ENCODE assay signal across 10 mouse cellular contexts in the genomic region with DNA sequence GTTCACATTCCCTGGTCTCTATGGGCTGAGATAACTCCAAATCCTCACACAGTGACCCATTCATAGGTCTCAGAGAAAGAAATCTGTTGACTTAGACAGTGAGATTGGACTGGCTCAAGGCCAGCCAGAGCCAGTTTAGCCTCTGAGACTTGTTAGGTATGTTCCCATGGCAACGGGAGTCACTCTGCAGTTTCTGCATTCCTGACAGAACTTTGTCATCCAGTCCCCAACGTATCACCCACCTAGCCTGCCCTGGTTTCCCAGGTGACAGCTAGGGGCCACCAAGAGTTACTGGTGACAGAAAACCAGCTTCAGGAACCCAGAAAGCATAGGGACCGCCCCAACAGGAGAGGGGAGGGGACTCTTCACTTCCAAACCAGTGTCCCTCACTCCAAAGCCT. TPM values are rescaled to one million over a fixed set of nuclear protein-coding genes. Genes with fewer than 3 reads are reported as not detected.
DNase-seq lines count a peak whose midpoint lies in the region; ATAC-seq and TF ChIP-seq lines count a peak whose summit lies in the region.
"Had no signal": no experiment of that assay in that cellular context is flagged by ENCODE, and none has a peak within 500 bp of the region (broad histone marks: within the 10 kb centered on the region; RNA-seq: fewer than 3 reads in every experiment).

No protein-coding gene starts in this region.

- peak; percentile 32 for DNase-seq in heart, postnatal 0 days (ENCODE audit: low spot score)
- DNase-seq in heart, adult 2 months = no peak
- peak; percentile 20 for DNase-seq in A20 (ENCODE audit: low read depth, low spot score)
- peak; percentile 50 for DNase-seq in embryonic facial prominence, embryonic 10.5 days (ENCODE audit: low spot score)
- peak; percentile 63 to 67 for DNase-seq in kidney, postnatal 36 days
- DNase-seq in layer of hippocampus, postnatal 10 days (ENCODE audit: low spot score in 2 of 2) = no peak
- no peak for DNase-seq in layer of hippocampus, adult 2 months (ENCODE audit: low spot score in 2 of 2)
- no peak for DNase-seq in heart, postnatal 14 days

- no peak for TF ChIP-seq CTCF in heart, postnatal 0 days (IDR thresholded peaks at IDR 0.05; ENCODE audit: low read depth)
- TF ChIP-seq CTCF in heart, adult 2 months (IDR thresholded peaks at IDR 0.05) = no peak
- no peak for TF ChIP-seq CTCF in layer of hippocampus, adult 2 months (conservative IDR thresholded peaks at IDR 0.05)

- H3K9me3 ChIP-seq in heart, postnatal 0 days (replicated peaks; ENCODE audit: control insufficient read depth, low read length) = no peaks in the 10 kb centered on the region
- no peaks in the 10 kb centered on the region for H3K9me3 ChIP-seq in embryonic facial prominence, embryonic 10.5 days

- no peaks in the 10 kb centered on the region for H3K36me3 ChIP-seq in heart, postnatal 0 days (replicated peaks; ENCODE audit: control insufficient read depth, insufficient read depth, low read length)
- H3K36me3 ChIP-seq in heart, adult 2 months (ENCODE audit: control insufficient read depth, insufficient read depth, low read length) = no peaks in the 10 kb centered on the region
- H3K36me3 ChIP-seq in embryonic facial prominence, embryonic 10.5 days (replicated peaks) = no peaks in the 10 kb centered on the region

- intact Hi-C loops in heart, adult 2 months (cut with DNase I) = no loop called here
- intact Hi-C loops in heart, postnatal 14 days (cut with DNase I) = no loop called here

- no peak for TF ChIP-seq POLR2A in heart, adult 2 months (IDR thresholded peaks at IDR 0.05; ENCODE audit: insufficient read depth, low read depth, low read length)

- no peaks in the 10 kb centered on the region for H3K27me3 ChIP-seq in heart, postnatal 0 days (ENCODE audit: control insufficient read depth, insufficient read depth, low read length)
- no peaks in the 10 kb centered on the region for H3K27me3 ChIP-seq in heart, adult 2 months (ENCODE audit: control insufficient read depth, insufficient read depth, low read length)
- H3K27me3 ChIP-seq in embryonic facial prominence, embryonic 10.5 days (replicated peaks; ENCODE audit: low read depth, poor library complexity, severe bottlenecking) = peaks cover 11% of the 10 kb centered on the region; the same call in 1 of the 2 replicates

- H3K4me1 ChIP-seq in heart, postnatal 0 days (ENCODE audit: control insufficient read depth, insufficient read depth) = peaks cover 6% of the 10 kb centered on the region; the same call in 1 of the 2 replicates
- no peaks in the 10 kb centered on the region; the same call in 1 of the 2 replicates for H3K4me1 ChIP-seq in heart, adult 2 months (ENCODE audit: control insufficient read depth, insufficient read depth, low read length)
- H3K4me1 ChIP-seq in embryonic facial prominence, embryonic 10.5 days = peaks cover 42% of the 10 kb centered on the region

- no peak for ATAC-seq in heart, postnatal 0 days (ENCODE audit: insufficient read depth, low read depth)

- H3K27ac ChIP-seq in heart, postnatal 0 days (ENCODE audit: low read depth) = no peak overlapping the region
- H3K27ac ChIP-seq in heart, adult 2 months = no peak overlapping the region
- peak overlapping the region; percentile 31; the same call in 1 of the 2 replicates for H3K27ac ChIP-seq in embryonic facial prominence, embryonic 10.5 days (replicated peaks)
- H3K27ac ChIP-seq in layer of hippocampus, adult 2 months = no peak overlapping the region

- no peak overlapping the region for H3K4me2 ChIP-seq in heart, postnatal 0 days (ENCODE audit: low read depth, low read length)
- H3K4me2 ChIP-seq: heart, embryonic 11.5 days had no signal

- no peak overlapping the region for H3K4me3 ChIP-seq in heart, postnatal 0 days (ENCODE audit: low read depth, low read length)
- no peak overlapping the region for H3K4me3 ChIP-seq in heart, adult 2 months
- no peak overlapping the region for H3K4me3 ChIP-seq in embryonic facial prominence, embryonic 10.5 days
- H3K4me3 ChIP-seq in layer of hippocampus, adult 2 months = no peak overlapping the region

- TF ChIP-seq EP300 in heart, postnatal 0 days (IDR thresholded peaks at IDR 0.05; ENCODE audit: low read depth) = no peak
- no peak for TF ChIP-seq EP300 in heart, adult 2 months (IDR thresholded peaks at IDR 0.05; ENCODE audit: insufficient read depth, low read depth, low read length)

- no peaks in the 10 kb centered on the region for H3K79me2 ChIP-seq in heart, adult 2 months (replicated peaks; ENCODE audit: control insufficient read depth, insufficient read depth, low read length)

- 48% methylated on average over 3 of the region's 3 CpGs for WGBS in heart, postnatal 0 days
- 56% methylated on average over 3 of the region's 3 CpGs for WGBS in heart, adult 2 months
- WGBS in embryonic facial prominence, embryonic 10.5 days = 52% methylated on average over 3 of the region's 3 CpGs

- H3K9ac ChIP-seq in heart, postnatal 0 days (replicated peaks; ENCODE audit: low read depth, low read length) = no peak overlapping the region
- H3K9ac ChIP-seq in heart, adult 2 months (ENCODE audit: low read depth, low read length) = no peak overlapping the region

RNA-seq across cellular contexts. Expression of a gene that starts 9.4 kb away (rescaled TPM):
- total RNA-seq in heart, postnatal 0 days (2014; rRNA removed; ENCODE audit: low replicate concordance) = 19.0 and 110 TPM in 2 replicates
- polyA plus RNA-seq in heart, postnatal 0 days (2015; fragmentation: Nextera tagmentation; extraction: Ambion mirVana) = 7.2 and 10.0 TPM in 2 replicates
- 1 to 10 TPM; 1.7 TPM for total RNA-seq in heart, adult 2 months (2021)
- polyA plus RNA-seq in heart, adult 2 months (2012; rRNA removed) = 2.3 and 9.8 TPM in 2 replicates
- 86.3 and 91.9 TPM in 2 replicates for polyA plus RNA-seq in embryonic facial prominence, embryonic 10.5 days (2016; fragmentation: Nextera tagmentation; extraction: Ambion mirVana)
- total RNA-seq in layer of hippocampus, postnatal 10 days (2021) = under 1 TPM in 1 of 2 experiments, not detected in 1; 0.71 TPM
- total RNA-seq in layer of hippocampus, adult 2 months (2021) = under 1 TPM in 1 of 2 experiments, not detected in 1; 0.26 TPM
- 1 to 10 TPM; 4.2 to 7.0 TPM for total RNA-seq in heart, postnatal 14 days (2021)

RNA-seq across cellular contexts. Expression of a gene that starts 14.3 kb away (rescaled TPM):
- total RNA-seq in heart, postnatal 0 days (2014; rRNA removed; ENCODE audit: low replicate concordance) = 12.9 and 75.9 TPM in 2 replicates
- 15.0 and 15.3 TPM in 2 replicates for polyA plus RNA-seq in heart, postnatal 0 days (2015; fragmentation: Nextera tagmentation; extraction: Ambion mirVana)
- total RNA-seq in heart, adult 2 months (2021) = 1 to 10 TPM; 2.6 to 2.7 TPM
- polyA plus RNA-seq in heart, adult 2 months (2012; rRNA removed) = 2.7 and 6.7 TPM in 2 replicates
- polyA plus RNA-seq in embryonic facial prominence, embryonic 10.5 days (2016; fragmentation: Nextera tagmentation; extraction: Ambion mirVana) = 95.2 and 101 TPM in 2 replicates
- total RNA-seq in layer of hippocampus, postnatal 10 days (2021) = 1 to 10 TPM in 1 of 2 experiments, under 1 TPM in 1; 0.85 to 1.6 TPM
- total RNA-seq in layer of hippocampus, adult 2 months (2021) = under 1 TPM; 0.32 to 0.67 TPM
- 10 to 100 TPM in 1 of 2 experiments, 1 to 10 TPM in 1; 4.9 to 10.4 TPM for total RNA-seq in heart, postnatal 14 days (2021)

RNA-seq across cellular contexts. Expression of a gene that starts 59.6 kb away (rescaled TPM):
- not detected in 2 replicates for total RNA-seq in heart, postnatal 0 days (2014; rRNA removed; ENCODE audit: low replicate concordance)
- not detected in 2 replicates for polyA plus RNA-seq in heart, postnatal 0 days (2015; fragmentation: Nextera tagmentation; extraction: Ambion mirVana)
- total RNA-seq in heart, adult 2 months (2021) = under 1 TPM in 1 of 2 experiments, not detected in 1; 0.08 TPM
- polyA plus RNA-seq in heart, adult 2 months (2012; rRNA removed) = not detected in 2 replicates
- polyA plus RNA-seq in embryonic facial prominence, embryonic 10.5 days (2016; fragmentation: Nextera tagmentation; extraction: Ambion mirVana) = not detected in 2 replicates
- not detected for total RNA-seq in layer of hippocampus, postnatal 10 days (2021)
- not detected for total RNA-seq in layer of hippocampus, adult 2 months (2021)
- not detected for total RNA-seq in heart, postnatal 14 days (2021)
- polyA plus RNA-seq: heart, embryonic 11.5 days; limb, embryonic 11.5 days had no signal

RNA-seq across cellular contexts. Expression of a gene that starts 59.9 kb away (rescaled TPM):
- 109 and 110 TPM in 2 replicates for total RNA-seq in heart, postnatal 0 days (2014; rRNA removed; ENCODE audit: low replicate concordance)
- 40.6 and 46.0 TPM in 2 replicates for polyA plus RNA-seq in heart, postnatal 0 days (2015; fragmentation: Nextera tagmentation; extraction: Ambion mirVana)
- total RNA-seq in heart, adult 2 months (2021) = 100 to 1,000 TPM; 138 to 177 TPM
- polyA plus RNA-seq in heart, adult 2 months (2012; rRNA removed) = 50.7 and 87.9 TPM in 2 replicates
- 133 and 136 TPM in 2 replicates for polyA plus RNA-seq in embryonic facial prominence, embryonic 10.5 days (2016; fragmentation: Nextera tagmentation; extraction: Ambion mirVana)
- total RNA-seq in layer of hippocampus, postnatal 10 days (2021) = 100 to 1,000 TPM; 178 to 181 TPM
- 100 to 1,000 TPM; 196 to 199 TPM for total RNA-seq in layer of hippocampus, adult 2 months (2021)
- 100 to 1,000 TPM; 130 to 147 TPM for total RNA-seq in heart, postnatal 14 days (2021)

Comparison
In these comparisons a context has a peak if more than half of its experiments do, and no peak if none do; other contexts are left out.
1. DNase-seq: peak in heart, postnatal 0 days (single experiment), A20 (single experiment), embryonic facial prominence, embryonic 10.5 days (single experiment) and kidney, postnatal 36 days (2 of 2); none in heart, adult 2 months (0 of 2), layer of hippocampus, postnatal 10 days (0 of 2), layer of hippocampus, adult 2 months (0 of 2) and heart, postnatal 14 days (0 of 2).